Mouse (Mus musculus): Measurements from ENCODE around the gene Rere.

- no peak for TF ChIP-seq CTCF (IDR thresholded peaks at IDR 0.05; ENCODE audit: control insufficient read depth, insufficient read depth, low read length)
- TF ChIP-seq POLR2A (IDR thresholded peaks at IDR 0.05; ENCODE audit: borderline replicate concordance, control insufficient read depth, low read depth, low read length): no peak
These were observed 334.6 kb downstream of the Rere start for GRCm38 (mm10) chr4:150616029-150616420.

Data from bone marrow, adult 2 months (tissue).